Mouse (Mus musculus): Measurements from ENCODE around the gene Abracl. TPM values are rescaled to one million over a fixed set of nuclear protein-coding genes. Genes with fewer than 3 reads are reported as not detected.

Abracl gene
- polyA plus RNA-seq, 1 experiment from 2014 or later: 178 TPM

DNA sequence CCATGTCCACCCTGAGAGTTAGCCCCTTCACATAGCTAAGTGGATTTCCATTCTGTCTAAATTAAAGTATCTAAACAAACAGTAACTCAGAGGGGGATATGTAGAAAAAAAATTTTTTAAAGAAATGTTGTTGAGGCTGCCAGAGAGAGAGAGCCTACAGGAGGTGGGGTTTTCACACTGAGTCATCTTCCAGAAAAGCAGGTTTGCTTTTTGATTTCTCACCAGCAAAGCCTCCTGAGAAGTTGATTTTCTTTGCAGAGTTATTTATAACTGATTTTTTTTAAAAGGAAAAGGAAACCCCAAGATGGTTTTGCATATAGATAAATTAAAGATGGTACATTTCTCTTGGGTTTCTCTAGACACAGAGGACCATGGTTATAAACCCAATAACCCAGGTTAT lies 15.0 kb downstream of the Abracl start:
- no peaks in the 10 kb centered on the region for H3K9me3 ChIP-seq (ENCODE audit: control insufficient read depth, low read length)
- H3K4me2 ChIP-seq: no peak overlapping the region
- no peak overlapping the region for H3K27ac ChIP-seq (ENCODE audit: low read depth, low read length)
- H3K4me1 ChIP-seq (ENCODE audit: control insufficient read depth, insufficient read depth, low read length): no peaks in the 10 kb centered on the region
- H3K36me3 ChIP-seq (ENCODE audit: control insufficient read depth, insufficient read depth, low read length): no peaks in the 10 kb centered on the region; the same call in 1 of the 2 replicates
- no peak overlapping the region for H3K4me3 ChIP-seq (ENCODE audit: low read depth, low read length)
- ATAC-seq (ENCODE audit: low FRiP score) (no peak), DNase-seq (ENCODE audit: low spot score, missing footprints) (no peak)
- no peak overlapping the region for H3K9ac ChIP-seq (ENCODE audit: low read length)
- no peaks in the 10 kb centered on the region for H3K27me3 ChIP-seq (ENCODE audit: control insufficient read depth, insufficient read depth, low read length)

DNA sequence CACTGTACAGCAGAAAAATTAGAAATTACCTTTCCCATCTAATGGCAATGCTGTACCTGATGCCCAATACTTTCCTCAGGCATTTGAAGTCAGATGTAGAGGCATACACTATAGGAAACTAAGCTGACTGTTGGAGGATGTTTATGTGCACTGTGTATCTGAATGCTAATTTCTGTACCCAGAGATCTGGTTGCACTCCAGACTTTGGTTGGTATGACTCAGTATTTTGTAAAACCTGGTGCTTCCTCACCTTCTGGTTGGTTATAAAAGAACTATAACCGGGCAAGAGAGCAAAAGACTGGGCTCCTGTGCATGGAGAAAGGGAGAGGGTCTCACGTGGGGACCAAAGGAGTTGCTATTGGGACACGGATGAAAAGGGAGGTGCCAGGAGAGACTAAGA lies 15.8 kb downstream of the Abracl start:
- no peak for DNase-seq (ENCODE audit: low spot score, missing footprints)
- Histone ChIP-seq H3K9me3 (ENCODE audit: control insufficient read depth, low read length) (no peaks in the 10 kb centered on the region), H3K27me3 (ENCODE audit: control insufficient read depth, insufficient read depth, low read length) (no peaks in the 10 kb centered on the region), H3K4me2 (no peak overlapping the region), H3K4me1 (ENCODE audit: control insufficient read depth, insufficient read depth, low read length) (no peaks in the 10 kb centered on the region), H3K9ac (ENCODE audit: low read length) (no peak overlapping the region), H3K4me3 (ENCODE audit: low read depth, low read length) (no peak overlapping the region), H3K27ac (ENCODE audit: low read depth, low read length) (no peak overlapping the region), H3K36me3 (ENCODE audit: control insufficient read depth, insufficient read depth, low read length) (no peaks in the 10 kb centered on the region; the same call in 1 of the 2 replicates)
- WGBS: 91% methylated on average over 3 of the region's 3 CpGs
- no peak for ATAC-seq (ENCODE audit: low FRiP score)

DNA sequence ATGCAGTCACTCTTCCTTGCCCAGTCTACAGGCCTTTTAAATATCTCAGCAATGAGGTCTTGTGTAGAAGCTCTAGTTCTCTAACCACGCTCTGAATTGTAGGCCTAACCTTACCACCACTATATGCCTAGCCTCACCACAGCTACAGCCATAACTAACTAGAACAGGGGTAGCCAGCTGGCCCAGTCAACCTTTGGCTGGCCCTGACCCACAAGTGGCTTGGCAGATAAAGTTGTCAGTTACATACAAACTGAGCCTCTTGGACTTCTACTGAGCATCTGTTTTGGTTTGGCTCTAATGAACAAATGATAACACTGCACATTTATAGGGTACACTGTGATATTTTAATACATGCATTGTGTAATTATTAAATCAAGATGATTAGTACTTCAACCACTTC lies 16.3 kb downstream of the Abracl start:
- H3K27me3 ChIP-seq (ENCODE audit: control insufficient read depth, insufficient read depth, low read length): no peaks in the 10 kb centered on the region
- H3K4me3 ChIP-seq (ENCODE audit: low read depth, low read length): no peak overlapping the region
- H3K27ac ChIP-seq (ENCODE audit: low read depth, low read length): no peak overlapping the region
- 90% methylated on average over 1 of the region's 1 CpGs for WGBS
- no peaks in the 10 kb centered on the region; the same call in 1 of the 2 replicates for H3K36me3 ChIP-seq (ENCODE audit: control insufficient read depth, insufficient read depth, low read length)
- H3K9me3 ChIP-seq (ENCODE audit: control insufficient read depth, low read length): no peaks in the 10 kb centered on the region
- no peak overlapping the region for H3K9ac ChIP-seq (ENCODE audit: low read length)
- H3K4me2 ChIP-seq: no peak overlapping the region
- ATAC-seq (ENCODE audit: low FRiP score) (no peak), DNase-seq (ENCODE audit: low spot score, missing footprints) (no peak)
- no peaks in the 10 kb centered on the region for H3K4me1 ChIP-seq (ENCODE audit: control insufficient read depth, insufficient read depth, low read length)

GRCm38 (mm10) chr10:18005136-18005955 lies 17.7 kb downstream of the Abracl start:
- no peaks in the 10 kb centered on the region for H3K9me3 ChIP-seq (ENCODE audit: control insufficient read depth, low read length)
- no peaks in the 10 kb centered on the region for H3K27me3 ChIP-seq (ENCODE audit: control insufficient read depth, insufficient read depth, low read length)
- no peak overlapping the region for H3K9ac ChIP-seq (ENCODE audit: low read length)
- no peak overlapping the region for H3K4me2 ChIP-seq
- no peaks in the 10 kb centered on the region for H3K4me1 ChIP-seq (ENCODE audit: control insufficient read depth, insufficient read depth, low read length)
- no peak overlapping the region for H3K27ac ChIP-seq (ENCODE audit: low read depth, low read length)
- ATAC-seq (ENCODE audit: low FRiP score) (no peak), DNase-seq (ENCODE audit: low spot score, missing footprints) (no peak)
- no peak overlapping the region for H3K4me3 ChIP-seq (ENCODE audit: low read depth, low read length)
- H3K36me3 ChIP-seq (ENCODE audit: control insufficient read depth, insufficient read depth, low read length): no peaks in the 10 kb centered on the region; the same call in 1 of the 2 replicates
- 88% methylated on average over 7 of the region's 7 CpGs for WGBS

- H3K27me3 ChIP-seq (ENCODE audit: control insufficient read depth, insufficient read depth, low read length): no peaks in the 10 kb centered on the region
- H3K4me1 ChIP-seq (ENCODE audit: control insufficient read depth, insufficient read depth, low read length): no peaks in the 10 kb centered on the region
- DNase-seq (ENCODE audit: low spot score, missing footprints): no peak
- 85% methylated on average over 12 of the region's 12 CpGs for WGBS
- H3K36me3 ChIP-seq (ENCODE audit: control insufficient read depth, insufficient read depth, low read length): no peaks in the 10 kb centered on the region
- no peak overlapping the region for H3K27ac ChIP-seq (ENCODE audit: low read depth, low read length)
- H3K4me3 ChIP-seq (ENCODE audit: low read depth, low read length): no peak overlapping the region
- H3K4me2 ChIP-seq: no peak overlapping the region
- ATAC-seq (ENCODE audit: low FRiP score): no peak
- no peaks in the 10 kb centered on the region for H3K9me3 ChIP-seq (ENCODE audit: control insufficient read depth, low read length)
- H3K9ac ChIP-seq (ENCODE audit: low read length): no peak overlapping the region
Observed at GRCm38 (mm10) chr10:18003966-18004637, 19.0 kb downstream of the Abracl start.

GRCm38 (mm10) chr10:17990576-17990975 lies 32.5 kb downstream of the Abracl start:
- no peaks in the 10 kb centered on the region for H3K27me3 ChIP-seq (ENCODE audit: control insufficient read depth, insufficient read depth, low read length)
- H3K4me1 ChIP-seq (ENCODE audit: control insufficient read depth, insufficient read depth, low read length): no peaks in the 10 kb centered on the region
- no peaks in the 10 kb centered on the region for H3K9me3 ChIP-seq (ENCODE audit: control insufficient read depth, low read length)
- H3K4me2 ChIP-seq: no peak overlapping the region
- H3K4me3 ChIP-seq (ENCODE audit: low read depth, low read length): no peak overlapping the region
- no peaks in the 10 kb centered on the region for H3K36me3 ChIP-seq (ENCODE audit: control insufficient read depth, insufficient read depth, low read length)
- ATAC-seq (ENCODE audit: low FRiP score) (no peak), DNase-seq (ENCODE audit: low spot score, missing footprints) (no peak)
- no peak overlapping the region for H3K9ac ChIP-seq (ENCODE audit: low read length)
- 82% methylated on average over 4 of the region's 4 CpGs for WGBS
- no peak overlapping the region for H3K27ac ChIP-seq (ENCODE audit: low read depth, low read length)

- WGBS: 84% methylated on average over 6 of the region's 6 CpGs
- no peaks in the 10 kb centered on the region for H3K4me1 ChIP-seq (ENCODE audit: control insufficient read depth, insufficient read depth, low read length)
- H3K9me3 ChIP-seq (ENCODE audit: control insufficient read depth, low read length): no peaks in the 10 kb centered on the region
- DNase-seq (ENCODE audit: low spot score, missing footprints) (no peak), ATAC-seq (ENCODE audit: low FRiP score) (no peak)
- H3K36me3 ChIP-seq (ENCODE audit: control insufficient read depth, insufficient read depth, low read length): no peaks in the 10 kb centered on the region
- H3K4me3 ChIP-seq (ENCODE audit: low read depth, low read length): no peak overlapping the region
- no peak overlapping the region for H3K9ac ChIP-seq (ENCODE audit: low read length)
- H3K4me2 ChIP-seq: no peak overlapping the region
- H3K27me3 ChIP-seq (ENCODE audit: control insufficient read depth, insufficient read depth, low read length): no peaks in the 10 kb centered on the region
- no peak overlapping the region for H3K27ac ChIP-seq (ENCODE audit: low read depth, low read length)
Observed at GRCm38 (mm10) chr10:17989136-17989535, 34.0 kb downstream of the Abracl start.

DNA sequence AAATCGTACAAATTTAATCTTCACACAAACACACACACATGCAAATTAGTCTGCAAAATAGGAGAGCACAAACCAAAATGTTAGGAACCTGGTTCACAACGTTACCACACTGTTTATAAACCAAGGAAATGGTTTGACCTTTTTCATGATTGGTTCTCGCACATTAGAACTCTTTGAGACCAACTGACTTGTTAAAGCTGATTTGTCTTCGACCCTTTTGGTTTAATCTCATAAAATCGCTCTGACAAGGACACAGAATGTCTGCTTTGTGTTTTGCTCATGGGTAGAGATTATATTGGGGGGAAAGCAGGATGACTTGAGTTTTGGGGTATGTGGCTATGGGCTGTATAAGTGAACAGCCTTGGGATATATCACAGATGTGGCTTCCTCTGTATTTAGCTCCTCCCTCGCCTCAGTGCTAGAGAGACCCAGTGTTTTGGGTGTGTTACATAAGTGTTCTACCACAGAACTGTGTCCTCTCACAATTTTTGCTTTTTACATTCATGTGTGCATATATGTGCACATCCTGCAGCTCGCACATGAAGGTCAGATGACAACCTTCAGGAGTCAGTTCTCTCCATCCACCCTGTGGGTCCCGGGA lies 35.2 kb downstream of the Abracl start:
- Histone ChIP-seq H3K36me3 (ENCODE audit: control insufficient read depth, insufficient read depth, low read length) (no peaks in the 10 kb centered on the region), H3K4me2 (no peak overlapping the region), H3K9ac (ENCODE audit: low read length) (no peak overlapping the region), H3K27ac (ENCODE audit: low read depth, low read length) (no peak overlapping the region), H3K9me3 (ENCODE audit: control insufficient read depth, low read length) (no peaks in the 10 kb centered on the region), H3K4me1 (ENCODE audit: control insufficient read depth, insufficient read depth, low read length) (no peaks in the 10 kb centered on the region), H3K4me3 (ENCODE audit: low read depth, low read length) (no peak overlapping the region), H3K27me3 (ENCODE audit: control insufficient read depth, insufficient read depth, low read length) (no peaks in the 10 kb centered on the region)
- ATAC-seq (ENCODE audit: low FRiP score) (no peak), DNase-seq (ENCODE audit: low spot score, missing footprints) (no peak)
- 85% methylated on average over 8 of the region's 8 CpGs for WGBS

DNA sequence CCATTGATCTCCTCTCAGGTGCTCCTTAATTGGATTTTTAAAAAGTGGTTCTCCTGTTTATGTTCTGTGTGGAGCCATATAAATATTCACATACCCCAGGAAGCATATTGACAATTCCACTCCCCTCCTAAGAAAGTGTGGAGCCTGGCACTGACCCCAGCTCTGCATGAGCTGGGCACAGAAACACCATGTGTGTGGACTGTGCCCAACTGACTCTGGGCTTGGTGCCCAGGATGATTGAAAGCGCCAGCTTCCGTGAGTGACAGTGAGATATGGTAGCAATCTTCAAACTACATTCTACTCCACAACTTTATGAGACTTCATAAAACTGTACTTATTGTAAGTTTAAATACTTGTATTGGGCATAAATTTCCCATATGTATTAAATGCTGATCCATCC lies 39.8 kb downstream of the Abracl start:
- no peak for ATAC-seq (ENCODE audit: low FRiP score)
- WGBS: 96% methylated on average over 2 of the region's 2 CpGs

More for the DNA sequence above, 39.8 kb downstream of the Abracl start:
- H3K9ac ChIP-seq (ENCODE audit: low read length): no peak overlapping the region
- no peak overlapping the region for H3K27ac ChIP-seq (ENCODE audit: low read depth, low read length)
- DNase-seq (ENCODE audit: low spot score, missing footprints): no peak
- no peaks in the 10 kb centered on the region for H3K9me3 ChIP-seq (ENCODE audit: control insufficient read depth, low read length)
- H3K4me2 ChIP-seq: no peak overlapping the region
- no peaks in the 10 kb centered on the region for H3K36me3 ChIP-seq (ENCODE audit: control insufficient read depth, insufficient read depth, low read length)
- H3K4me3 ChIP-seq (ENCODE audit: low read depth, low read length): no peak overlapping the region
- no peaks in the 10 kb centered on the region for H3K4me1 ChIP-seq (ENCODE audit: control insufficient read depth, insufficient read depth, low read length)
- H3K27me3 ChIP-seq (ENCODE audit: control insufficient read depth, insufficient read depth, low read length): no peaks in the 10 kb centered on the region

All from midbrain, embryonic 11.5 days (tissue).